Mouse (Mus musculus) erythroblast, embryonic 14.5 days (primary cell): Measurements from ENCODE around the gene Rasgrp2.

ENCODE experiments used
- GATA1 ChIP-seq: IDR thresholded peaks from 2 replicates; pipeline ENCODE4 v1.6.1; 2012; ENCODE audit warnings: low read length, inconsistent platforms, mixed read lengths
- TAL1 ChIP-seq: IDR thresholded peaks from 3 replicates; pipeline ENCODE4 v1.6.1; 2012; ENCODE audit warnings: low read length, inconsistent platforms, mixed read lengths

- TF ChIP-seq GATA1 (no peak), TAL1 (no peak)
Measured at GRCm38 (mm10) chr19:6407109-6407508, 8.0 kb downstream of the Rasgrp2 start.
